In genomic region chr7:105778553-105779265, GRCm38 (mm10) we compare ENCODE assay signal across 7 mouse cellular contexts. TPM values are rescaled to one million over a fixed set of nuclear protein-coding genes. Genes with fewer than 3 reads are reported as not detected.
DNase-seq lines count a peak whose midpoint lies in the region; ATAC-seq and TF ChIP-seq lines count a peak whose summit lies in the region.

No protein-coding gene starts in this region.

- H3K36me3 ChIP-seq in heart, adult 2 months (ENCODE audit: control insufficient read depth, insufficient read depth, low read length) = no peaks in the 10 kb centered on the region
- peaks cover 5% of the 10 kb centered on the region for H3K36me3 ChIP-seq in intestine, postnatal 0 days (ENCODE audit: control insufficient read depth, insufficient read depth)
- H3K36me3 ChIP-seq in stomach, embryonic 16.5 days (ENCODE audit: control insufficient read depth, insufficient read depth, low read length) = no peaks in the 10 kb centered on the region

- peak; percentile 36 for DNase-seq in CD4-positive, CD25-positive, alpha-beta regulatory T cell, adult 2 months (ENCODE audit: low read depth, low spot score)
- peak; percentile 69 for DNase-seq in MN1 (ENCODE audit: low spot score)
- peak; percentile 64 to 70 for DNase-seq in heart, adult 2 months
- peak; percentile 81 for DNase-seq in lung, postnatal 10 days
- DNase-seq in cerebellum, adult 11-12 months = no peak

- no peaks in the 10 kb centered on the region for H3K9me3 ChIP-seq in intestine, postnatal 0 days (ENCODE audit: control insufficient read depth)
- no peaks in the 10 kb centered on the region for H3K9me3 ChIP-seq in stomach, embryonic 16.5 days (replicated peaks; ENCODE audit: control insufficient read depth, low read length)

- no peak for TF ChIP-seq POLR2A in heart, adult 2 months (IDR thresholded peaks at IDR 0.05; ENCODE audit: insufficient read depth, low read depth, low read length)

- intact Hi-C loops in heart, adult 2 months (cut with DNase I) = loop anchor here (2.0 kb wide), 1 partner anchor 32 kb away; the partner anchor contains the start of gene Mrpl17

- H3K79me2 ChIP-seq in heart, adult 2 months (replicated peaks; ENCODE audit: control insufficient read depth, insufficient read depth, low read length) = no peaks in the 10 kb centered on the region

- TF ChIP-seq CTCF in heart, adult 2 months (IDR thresholded peaks at IDR 0.05) = no peak
- no peak for TF ChIP-seq CTCF in intestine, postnatal 0 days (IDR thresholded peaks at IDR 0.05; ENCODE audit: low read depth)

- peak overlapping the region; percentile 1; the same call in 1 of the 2 replicates for H3K9ac ChIP-seq in heart, adult 2 months (ENCODE audit: low read depth, low read length)
- no peak overlapping the region; the same call in 1 of the 2 replicates for H3K9ac ChIP-seq in intestine, postnatal 0 days (ENCODE audit: low read depth, low read length)
- H3K9ac ChIP-seq in stomach, embryonic 16.5 days (ENCODE audit: low read length) = peak overlapping the region; percentile 64

- peak overlapping the region; percentile 66 for H3K27ac ChIP-seq in heart, adult 2 months
- peak overlapping the region; percentile 76 for H3K27ac ChIP-seq in intestine, postnatal 0 days (ENCODE audit: low read depth, low read length)
- H3K27ac ChIP-seq in stomach, embryonic 16.5 days (ENCODE audit: low read length) = peak overlapping the region; percentile 97

- H3K4me3 ChIP-seq in heart, adult 2 months = no peak overlapping the region
- H3K4me3 ChIP-seq in intestine, postnatal 0 days (ENCODE audit: low read depth, low read length) = no peak overlapping the region
- peak overlapping the region; percentile 30 for H3K4me3 ChIP-seq in stomach, embryonic 16.5 days (replicated peaks; ENCODE audit: low read length)

- peak; percentile 41 for ATAC-seq in intestine, postnatal 0 days
- peak; percentile 83 for ATAC-seq in stomach, embryonic 16.5 days (ENCODE audit: insufficient read depth, low FRiP score)

- H3K4me2 ChIP-seq in intestine, postnatal 0 days (replicated peaks; ENCODE audit: low read depth) = peak overlapping the region; percentile 32
- H3K4me2 ChIP-seq in stomach, embryonic 16.5 days (ENCODE audit: low read depth, low read length) = peak overlapping the region; percentile 50

- 14% methylated on average over 4 of the region's 4 CpGs for WGBS in heart, adult 2 months
- WGBS in intestine, postnatal 0 days = 35% methylated on average over 4 of the region's 4 CpGs
- WGBS in stomach, embryonic 16.5 days = 20% methylated on average over 4 of the region's 4 CpGs

- no peak for TF ChIP-seq EP300 in heart, adult 2 months (IDR thresholded peaks at IDR 0.05; ENCODE audit: insufficient read depth, low read depth, low read length)

- H3K27me3 ChIP-seq in heart, adult 2 months (ENCODE audit: control insufficient read depth, insufficient read depth, low read length) = no peaks in the 10 kb centered on the region
- H3K27me3 ChIP-seq in intestine, postnatal 0 days (replicated peaks; ENCODE audit: control insufficient read depth, insufficient read depth, low read length) = no peaks in the 10 kb centered on the region
- H3K27me3 ChIP-seq in stomach, embryonic 16.5 days (ENCODE audit: control insufficient read depth, insufficient read depth, low read length) = no peaks in the 10 kb centered on the region

- peaks cover 23% of the 10 kb centered on the region for H3K4me1 ChIP-seq in heart, adult 2 months (ENCODE audit: control insufficient read depth, insufficient read depth, low read length)
- H3K4me1 ChIP-seq in intestine, postnatal 0 days (replicated peaks; ENCODE audit: control insufficient read depth, insufficient read depth, low read length) = no peaks in the 10 kb centered on the region
- H3K4me1 ChIP-seq in stomach, embryonic 16.5 days (ENCODE audit: control insufficient read depth, insufficient read depth, low read length) = peaks cover 36% of the 10 kb centered on the region

RNA-seq across cellular contexts. Expression of gene Dchs1, which starts 8.7 kb away (rescaled TPM):
- 1 to 10 TPM; 7.2 to 8.5 TPM for total RNA-seq in heart, adult 2 months (2021)
- 8.0 and 11.0 TPM in 2 replicates for polyA plus RNA-seq in heart, adult 2 months (2012; rRNA removed)
- 2.2 and 2.4 TPM in 2 replicates for polyA plus RNA-seq in intestine, postnatal 0 days (2015; fragmentation: Nextera tagmentation; extraction: Ambion mirVana)
- polyA plus RNA-seq in stomach, embryonic 16.5 days (2015; fragmentation: Nextera tagmentation; extraction: Ambion mirVana) = 7.4 and 7.7 TPM in 2 replicates

RNA-seq across cellular contexts. Expression of gene Tpp1, which starts 26.7 kb away (rescaled TPM):
- 10 to 100 TPM; 42.1 to 50.3 TPM for total RNA-seq in heart, adult 2 months (2021)
- 66.1 and 90.0 TPM in 2 replicates for polyA plus RNA-seq in heart, adult 2 months (2012; rRNA removed)
- polyA plus RNA-seq in intestine, postnatal 0 days (2015; fragmentation: Nextera tagmentation; extraction: Ambion mirVana) = 176 and 184 TPM in 2 replicates
- 77.3 and 82.8 TPM in 2 replicates for polyA plus RNA-seq in stomach, embryonic 16.5 days (2015; fragmentation: Nextera tagmentation; extraction: Ambion mirVana)

RNA-seq across cellular contexts. Expression of gene Mrpl17, which starts 32.2 kb away (rescaled TPM):
- 100 to 1,000 TPM in 1 of 2 experiments, 10 to 100 TPM in 1; 93.1 to 133 TPM for total RNA-seq in heart, adult 2 months (2021)
- 139 and 144 TPM in 2 replicates for polyA plus RNA-seq in heart, adult 2 months (2012; rRNA removed)
- polyA plus RNA-seq in intestine, postnatal 0 days (2015; fragmentation: Nextera tagmentation; extraction: Ambion mirVana) = 255 and 275 TPM in 2 replicates
- polyA plus RNA-seq in stomach, embryonic 16.5 days (2015; fragmentation: Nextera tagmentation; extraction: Ambion mirVana) = 343 and 350 TPM in 2 replicates

RNA-seq across cellular contexts. Expression of gene Taf10, which starts 34.5 kb away (rescaled TPM):
- total RNA-seq in heart, adult 2 months (2021) = 100 to 1,000 TPM; 110 to 115 TPM
- polyA plus RNA-seq in heart, adult 2 months (2012; rRNA removed) = 158 and 176 TPM in 2 replicates
- 164 and 168 TPM in 2 replicates for polyA plus RNA-seq in intestine, postnatal 0 days (2015; fragmentation: Nextera tagmentation; extraction: Ambion mirVana)
- polyA plus RNA-seq in stomach, embryonic 16.5 days (2015; fragmentation: Nextera tagmentation; extraction: Ambion mirVana) = 72.5 and 73.2 TPM in 2 replicates

RNA-seq across cellular contexts. Expression of gene Rrp8, which starts 41.5 kb away (rescaled TPM):
- total RNA-seq in heart, adult 2 months (2021) = 10 to 100 TPM in 1 of 2 experiments, 1 to 10 TPM in 1; 9.2 to 10.8 TPM
- polyA plus RNA-seq in heart, adult 2 months (2012; rRNA removed) = 4.4 and 8.0 TPM in 2 replicates
- 12.7 and 15.0 TPM in 2 replicates for polyA plus RNA-seq in intestine, postnatal 0 days (2015; fragmentation: Nextera tagmentation; extraction: Ambion mirVana)
- polyA plus RNA-seq in stomach, embryonic 16.5 days (2015; fragmentation: Nextera tagmentation; extraction: Ambion mirVana) = 33.4 and 35.7 TPM in 2 replicates
